Mouse (Mus musculus) layer of hippocampus, postnatal 10 days (tissue): ENCODE results near the gene Faim. TPM values are rescaled to one million over a fixed set of nuclear protein-coding genes. Genes with fewer than 3 reads are reported as not detected.

Experiments
- DNase-seq, 2 experiments: peaks; one replicate each; pipeline ENCODE4 v3.0.0; 2021; ENCODE audit warnings: low spot score in 2 of 2
- total RNA-seq, 2 experiments: library from RNA; stranded (reverse); gene quantifications; 2 replicates each; pipeline ENCODE4 v1.2.3; 2021

Gene Faim
- total RNA-seq, 2 experiments from 2014 or later: 56.5 to 57.3 TPM

DNA sequence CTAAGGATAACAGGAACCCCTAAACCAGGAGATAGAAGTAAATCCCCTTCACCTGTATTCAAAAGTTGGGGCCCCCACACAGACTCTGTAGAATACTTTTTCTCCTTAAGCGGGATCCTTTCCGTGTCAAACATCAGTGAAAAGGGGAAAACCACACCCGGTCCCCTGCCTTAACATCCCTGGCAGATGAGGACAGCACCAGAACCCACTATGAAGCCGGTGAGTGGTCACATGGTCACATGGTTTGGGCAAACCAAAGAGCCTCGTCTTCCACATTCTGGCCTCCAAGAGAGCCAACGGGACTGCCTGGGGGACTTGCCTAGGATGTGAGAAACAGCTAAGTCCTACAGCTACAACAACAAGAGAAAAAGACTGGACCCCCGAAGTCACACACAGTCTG, 12.6 kb upstream of the Faim start:
- no peak for DNase-seq

DNA sequence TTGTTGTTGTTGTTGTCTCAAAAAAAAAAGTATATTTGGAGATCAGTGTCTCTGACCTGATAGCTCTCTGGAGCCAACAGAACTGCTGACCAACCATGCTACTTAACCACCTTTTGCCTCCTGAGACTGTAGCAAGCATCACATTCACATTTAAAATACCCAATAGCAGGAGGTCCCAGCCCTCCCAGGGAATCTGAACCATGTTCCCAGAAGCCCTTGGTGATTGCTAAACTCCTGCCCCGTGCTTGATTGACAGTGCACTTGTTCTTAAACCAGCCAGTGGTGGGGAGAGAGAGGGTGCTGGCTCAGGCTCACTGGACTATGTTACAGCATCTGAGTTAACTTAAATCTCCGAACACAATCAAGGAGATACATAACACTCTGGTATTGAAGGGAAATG, 11.3 kb upstream of the Faim start:
- DNase-seq: no peak

GRCm38 (mm10) chr9:98976081-98976480, 10.1 kb upstream of the Faim start:
- DNase-seq: no peak

- DNase-seq: no peak
Observed at GRCm38 (mm10) chr9:98976520-98976919, 9.7 kb upstream of the Faim start.

DNA sequence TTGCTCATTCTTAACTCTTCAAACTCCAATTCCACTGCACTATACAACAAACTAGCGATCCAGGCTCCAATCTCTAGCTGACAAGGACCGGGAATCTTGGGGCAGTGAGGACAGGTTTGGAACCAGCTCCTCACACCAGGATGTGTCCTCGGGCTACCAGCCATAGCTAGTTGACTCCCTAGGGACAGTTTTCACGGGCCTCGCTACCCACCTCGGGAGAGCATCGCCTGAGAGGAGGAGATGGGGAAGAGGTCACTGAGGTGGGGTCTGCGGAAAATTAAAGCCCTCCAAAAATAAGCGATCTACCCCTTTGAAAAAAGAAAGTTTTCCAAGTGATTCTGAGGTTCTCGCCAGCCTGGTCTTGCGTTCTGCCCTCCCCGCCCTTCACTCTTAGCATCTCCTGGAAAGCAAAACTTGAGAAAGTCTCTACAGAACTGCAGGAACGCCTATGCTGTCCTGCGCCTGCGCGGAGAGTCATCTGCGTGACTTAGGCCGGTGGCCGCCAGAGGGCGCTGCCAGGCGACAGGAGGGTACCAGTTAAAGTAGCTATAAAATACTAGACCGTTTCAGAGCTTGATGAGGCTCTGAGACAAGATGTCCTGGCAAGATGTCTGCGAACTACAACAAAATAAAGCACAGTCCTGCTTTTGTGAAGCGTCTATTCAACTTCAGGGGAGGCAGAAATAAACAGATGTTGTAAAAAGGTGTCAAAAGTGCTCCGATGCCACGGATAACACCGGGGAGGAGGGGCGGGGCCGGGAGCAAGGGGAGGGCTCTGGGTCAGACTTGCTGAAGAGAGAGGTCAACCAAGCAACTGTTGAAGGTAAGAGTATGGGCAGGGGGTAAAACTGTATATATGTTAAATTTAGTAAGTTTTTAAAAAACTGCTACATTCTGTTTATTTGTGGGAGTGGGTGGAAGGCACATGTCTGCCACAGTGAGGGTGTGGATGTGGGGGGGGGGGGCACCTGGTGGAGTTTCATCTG, 6.4 kb upstream of the Faim start:
- peak; percentile 90 to 94 for DNase-seq

DNA sequence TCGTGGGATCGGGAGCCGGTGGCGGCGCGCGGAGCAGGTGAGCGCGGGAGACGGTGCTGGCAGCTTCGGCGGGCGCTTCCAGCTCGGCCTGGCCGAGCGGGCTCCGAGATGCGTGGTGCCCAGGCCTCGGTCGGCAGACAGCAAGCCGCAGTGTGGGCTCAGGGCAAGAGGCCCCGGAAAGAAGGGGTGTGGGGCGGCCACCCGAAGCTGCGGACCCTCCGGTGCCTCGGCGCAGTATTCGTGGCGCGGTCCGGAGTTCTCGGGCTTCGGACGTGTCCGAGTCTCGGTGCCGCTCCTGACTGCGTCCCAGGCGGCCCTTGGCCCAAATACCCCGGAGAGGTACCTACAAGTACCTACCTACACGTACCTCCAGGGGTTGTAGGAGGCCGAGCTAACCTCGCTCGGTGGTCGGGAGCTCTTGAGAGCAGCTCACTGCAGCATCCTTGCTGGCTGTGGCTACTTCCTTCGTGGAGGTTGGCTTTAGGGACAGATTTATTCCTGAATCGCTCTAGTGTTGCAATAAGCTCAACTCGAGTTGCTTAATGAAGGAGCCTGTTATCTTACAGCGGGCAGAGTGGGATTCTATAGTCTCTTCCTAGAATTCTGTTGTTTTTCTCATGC, 413 bp downstream of the Faim start:
- no peak for DNase-seq

DNA sequence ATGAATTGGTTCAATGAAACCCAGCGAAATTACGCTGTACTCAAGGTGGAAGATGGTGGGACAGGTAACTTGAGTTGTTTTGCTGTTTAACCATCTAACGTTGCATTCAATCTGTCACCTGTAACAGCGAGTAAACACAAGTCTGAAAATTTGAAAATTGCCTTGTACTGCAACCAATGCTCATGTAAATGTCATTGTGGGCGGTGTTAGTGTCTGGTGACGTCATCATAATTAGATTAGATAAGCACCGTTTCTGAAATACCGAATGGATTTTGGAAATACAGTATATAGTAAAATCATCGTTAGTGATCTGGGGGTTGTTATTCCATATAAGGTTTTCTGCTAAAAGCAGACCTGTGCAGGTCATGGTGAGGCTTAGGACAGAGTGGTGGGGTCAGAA, 958 bp downstream of the Faim start:
- no peak for DNase-seq

GRCm38 (mm10) chr9:98994103-98994502, 7.9 kb downstream of the Faim start:
- no peak for DNase-seq

DNA sequence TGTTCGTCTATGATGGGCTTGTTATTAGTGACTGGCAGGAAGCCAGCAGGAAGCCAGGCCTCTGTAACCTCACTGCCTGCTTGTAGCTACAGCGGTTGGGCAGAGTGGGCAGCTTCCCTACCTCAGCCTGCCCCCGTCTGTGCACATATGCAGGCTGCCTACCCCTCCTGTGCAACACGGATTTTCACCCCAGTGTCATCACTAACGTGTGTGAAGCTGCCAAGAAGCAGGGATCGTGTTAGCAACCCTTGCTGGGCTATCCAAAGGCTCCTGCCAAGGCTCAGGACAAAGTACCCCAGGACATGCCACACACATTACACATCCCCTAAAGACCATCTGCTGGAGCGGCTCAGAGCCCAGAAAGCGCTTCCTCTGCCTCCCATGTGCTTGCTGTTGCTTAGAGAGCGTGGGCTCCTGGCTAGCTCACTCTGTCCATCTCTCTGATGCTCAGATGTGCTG, 13.7 kb downstream of the Faim start:
- DNase-seq: peak; percentile 36 to 47

- no peak for DNase-seq
Observed at GRCm38 (mm10) chr9:99001326-99001725, 15.2 kb downstream of the Faim start.

DNA sequence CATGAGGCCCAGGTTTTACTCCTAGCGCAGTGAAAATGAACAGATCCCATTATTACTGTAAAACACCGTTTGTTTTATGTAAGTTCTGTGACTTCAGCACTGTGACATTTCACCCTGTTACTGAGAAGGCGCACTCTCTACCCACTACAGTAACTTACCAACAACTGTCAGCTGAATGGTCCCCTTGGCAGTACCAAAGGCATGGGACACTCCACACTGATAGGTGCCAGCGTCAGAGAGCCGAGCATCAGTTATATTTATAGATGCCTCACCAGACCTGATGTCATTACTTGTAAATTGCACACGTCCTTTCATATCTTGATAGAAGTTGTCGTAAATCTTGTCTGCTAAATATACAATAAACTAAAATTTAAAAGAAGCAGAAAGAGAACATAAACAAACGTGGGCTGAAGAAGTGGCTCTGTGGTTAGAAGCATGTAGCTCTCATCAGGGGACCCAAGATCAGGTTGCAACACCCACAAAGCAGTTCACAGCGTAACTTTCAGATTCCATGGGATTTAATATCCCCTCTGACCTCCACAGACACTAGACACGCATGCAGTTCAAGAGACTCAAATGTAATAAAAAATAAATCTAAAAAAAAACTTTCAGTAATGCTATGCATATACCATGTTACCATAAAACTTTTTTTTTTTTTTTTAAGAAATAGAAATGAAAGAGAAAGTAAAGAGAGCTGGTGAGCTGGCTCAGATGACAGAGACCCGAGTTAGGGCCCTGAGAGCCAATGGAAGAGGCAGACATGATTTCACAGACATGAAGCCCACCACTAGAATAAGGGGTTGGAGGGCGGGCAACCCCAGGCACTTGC, 23.1 kb downstream of the Faim start:
- no peak for DNase-seq

DNA sequence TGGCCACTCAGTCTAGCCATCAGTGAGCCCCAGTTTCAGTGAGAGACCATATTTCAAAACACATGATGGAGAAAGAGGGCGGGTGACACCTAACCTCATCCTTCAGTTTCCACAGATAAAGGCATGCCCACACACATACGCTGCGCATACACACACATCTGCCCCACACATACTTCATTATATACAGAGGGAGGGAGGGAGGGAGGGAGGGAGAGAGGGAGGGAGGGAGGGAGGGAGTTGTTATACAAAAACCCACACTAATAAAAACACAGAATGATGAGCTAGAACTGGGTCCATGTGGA, 23.7 kb downstream of the Faim start:
- DNase-seq: no peak

DNA sequence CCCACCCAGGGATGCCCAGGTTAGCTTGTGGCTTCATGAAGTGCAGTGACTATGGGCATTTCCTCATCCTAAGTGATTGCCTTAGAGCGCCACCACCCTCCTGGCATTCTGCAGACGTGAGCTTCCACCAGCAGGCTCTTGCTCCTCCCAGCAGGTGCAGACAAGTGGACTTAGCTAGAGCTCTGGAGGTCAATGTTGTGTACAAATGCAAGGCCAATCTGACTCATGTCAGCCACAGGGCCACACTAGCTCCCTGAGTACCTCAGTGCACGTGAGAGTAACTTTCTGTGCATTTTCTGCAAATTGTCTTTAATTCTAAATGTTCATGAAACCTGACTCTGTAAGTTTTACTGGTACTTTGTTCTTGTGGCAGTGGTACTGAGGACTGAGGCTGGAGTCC, 30.1 kb downstream of the Faim start:
- no peak for DNase-seq

DNA sequence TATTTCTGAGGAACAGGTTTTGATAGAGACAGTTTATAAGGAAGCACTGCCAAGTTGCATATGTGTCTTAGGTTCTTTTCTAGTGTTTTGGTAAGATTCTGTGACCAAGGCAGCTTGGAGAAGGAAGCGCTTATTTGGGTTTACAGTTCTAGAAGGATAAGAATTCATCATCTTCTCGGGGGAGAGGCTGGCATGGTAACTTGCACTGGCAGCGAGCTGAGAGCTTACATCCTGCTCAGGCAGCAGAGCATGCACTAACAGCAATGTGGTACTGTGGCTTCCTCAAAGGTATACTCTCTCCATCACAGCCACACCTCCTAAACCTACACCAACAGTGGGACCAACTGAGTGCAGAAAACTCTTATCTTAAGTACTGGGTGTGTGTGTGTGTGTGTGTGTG, 30.6 kb downstream of the Faim start:
- DNase-seq: no peak

- no peak for DNase-seq
Observed at GRCm38 (mm10) chr9:99017679-99018078, 31.5 kb downstream of the Faim start.

GRCm38 (mm10) chr9:99021166-99021565, 35.0 kb downstream of the Faim start:
- DNase-seq: no peak

- DNase-seq: no peak
Observed at GRCm38 (mm10) chr9:99021751-99022150, 35.6 kb downstream of the Faim start.

DNA sequence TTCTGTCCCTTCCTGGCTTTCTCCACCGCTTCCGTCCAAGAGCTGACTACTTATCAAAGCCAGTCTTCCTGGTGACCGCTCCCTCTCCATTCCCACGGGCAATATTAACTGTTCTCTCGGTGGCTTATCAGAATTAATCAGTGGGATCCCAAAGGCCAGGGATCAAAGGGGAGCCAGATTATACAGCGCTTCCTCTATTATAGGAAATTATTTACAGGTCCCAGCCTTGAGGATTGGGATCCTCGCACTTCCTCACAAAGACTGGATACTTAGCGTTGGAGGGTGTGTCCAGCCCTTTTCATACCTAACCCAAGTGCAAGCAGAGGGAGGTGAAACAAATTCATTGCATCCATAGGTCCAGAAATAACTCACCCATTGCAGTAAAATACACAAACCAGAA, 45.9 kb downstream of the Faim start:
- no peak for DNase-seq

DNA sequence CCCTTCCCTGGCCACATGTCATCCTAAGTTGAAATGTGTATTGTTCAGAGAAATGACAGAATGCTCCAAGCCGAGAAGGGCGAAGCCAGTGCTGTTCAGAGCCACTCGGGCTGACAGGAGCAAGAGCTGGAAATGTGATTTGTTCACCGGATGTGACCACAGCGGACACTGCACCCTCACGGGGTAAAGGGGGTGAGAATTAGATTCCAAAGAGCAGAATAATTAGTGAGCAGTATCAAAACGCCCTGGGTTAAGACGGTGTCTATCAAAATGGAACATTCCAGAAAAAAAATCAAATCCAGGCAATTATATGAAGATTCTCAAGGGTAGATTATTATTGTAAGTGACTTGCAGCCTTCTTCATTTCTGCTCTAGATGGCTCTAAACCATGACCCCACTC, 47.9 kb downstream of the Faim start:
- DNase-seq: no peak

- DNase-seq: no peak
Observed at GRCm38 (mm10) chr9:99035575-99035974, 49.4 kb downstream of the Faim start, which contains the start of gene Gm1123. TSS of gene Gm1123 (minus strand) at chr9:99035715.

GRCm38 (mm10) chr9:99041994-99042393, 55.8 kb downstream of the Faim start:
- DNase-seq: no peak

DNA sequence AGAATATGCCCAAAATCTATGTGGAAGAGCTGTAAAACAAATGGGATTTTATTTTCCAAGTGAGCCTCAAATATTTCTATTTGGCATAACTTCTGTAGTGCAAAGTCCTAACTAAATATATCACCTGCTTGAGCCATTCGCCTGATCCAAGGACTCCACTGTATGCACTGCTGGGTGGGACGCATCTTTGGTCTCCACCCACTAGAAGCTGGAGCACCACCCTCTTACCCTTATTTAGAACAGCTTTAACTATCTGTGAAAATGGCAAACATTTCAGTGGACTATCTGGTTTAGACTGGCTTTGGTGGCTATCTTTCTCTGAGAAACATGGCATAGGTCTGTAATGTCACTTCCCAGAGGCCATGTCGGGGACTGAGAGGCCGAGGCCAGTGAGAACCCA, 56.5 kb downstream of the Faim start:
- DNase-seq: no peak
